Mouse (Mus musculus) retina, embryonic 14.5 days (tissue): ENCODE measurements at regions not wholly inside any gene's neighbourhood (a gene's known extent, or its start where the extent isn't known, plus 50 kb on each side); places are given as distances from the start of the nearest gene placed in this dataset.
A peak's percentile ranks its signal among the peaks of the same experiment; 100 is the strongest.

ENCODE experiments used
- DNase-seq: peaks from one replicate; pipeline ENCODE4 v3.0.0-alpha.2; 2015; ENCODE audit warnings: low spot score

DNA sequence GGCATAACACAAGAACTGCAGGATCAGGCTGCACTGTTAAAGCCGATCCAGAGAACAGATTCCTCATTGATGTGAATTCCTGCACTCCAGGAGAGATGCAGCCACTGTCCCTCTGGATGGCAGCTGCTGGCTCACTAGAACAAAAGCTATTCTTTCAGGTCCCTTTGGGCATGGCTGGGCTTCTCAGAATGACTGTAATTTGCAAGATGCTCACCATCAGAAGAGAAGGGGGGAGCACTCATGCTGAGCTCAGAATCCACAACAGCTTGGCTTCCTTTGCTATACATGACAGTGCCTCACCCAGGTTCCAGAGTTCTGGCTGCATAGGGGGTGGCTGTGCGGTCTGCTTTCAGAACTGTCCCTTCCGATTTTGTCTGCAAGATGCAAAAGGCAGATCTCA lies 57.8 kb upstream of the Chd6 start:
- DNase-seq, result peak; percentile 37

- DNase-seq, result no peak
These were observed 56.6 kb upstream of the Chd6 start for GRCm38 (mm10) chr2:161165495-161165894.

GRCm38 (mm10) chr2:161164320-161164719 lies 55.4 kb upstream of the Chd6 start:
- DNase-seq, result no peak
